Mouse (Mus musculus) frontal cortex, adult (tissue): ENCODE data around the gene Pstpip1.

Experiments
- ATAC-seq: cut with Nextera tagmentation; 2 replicates; pipeline ENCODE4 v1.9.2; 2017; ENCODE audit warnings: mild to moderate bottlenecking, moderate library complexity, mixed read lengths; ENCODE audit not compliant: low TSS enrichment

Pstpip1 gene

GRCm38 (mm10) chr9:56151745-56152481 lies 62.2 kb downstream of the Pstpip1 start:
- peak; percentile 84 for ATAC-seq

- no peak; the same call in 1 of the 2 replicates for ATAC-seq
Observed at GRCm38 (mm10) chr9:56152482-56153007, 62.8 kb downstream of the Pstpip1 start.

GRCm38 (mm10) chr9:56154572-56154971 lies 64.8 kb downstream of the Pstpip1 start:
- ATAC-seq = no peak

GRCm38 (mm10) chr9:56158077-56158476 lies 68.3 kb downstream of the Pstpip1 start:
- ATAC-seq = no peak

GRCm38 (mm10) chr9:56159456-56159855 lies 69.7 kb downstream of the Pstpip1 start:
- ATAC-seq = no peak

GRCm38 (mm10) chr9:56160341-56161141 lies 70.8 kb downstream of the Pstpip1 start:
- peak; percentile 97 for ATAC-seq

GRCm38 (mm10) chr9:56165377-56165776 lies 75.6 kb downstream of the Pstpip1 start, which contains the start of gene Tspan3:
TSS of gene Tspan3 (minus strand) at chr9:56165477.
- no peak for ATAC-seq

- no peak for ATAC-seq
Observed at GRCm38 (mm10) chr9:56166161-56166560, 76.4 kb downstream of the Pstpip1 start.

- ATAC-seq = no peak
Observed at GRCm38 (mm10) chr9:56167690-56168089, 77.9 kb downstream of the Pstpip1 start.

GRCm38 (mm10) chr9:56175316-56175715 lies 85.6 kb downstream of the Pstpip1 start:
- ATAC-seq = no peak

GRCm38 (mm10) chr9:56177354-56177753 lies 87.6 kb downstream of the Pstpip1 start:
- no peak for ATAC-seq
